Mouse (Mus musculus) adrenal gland, postnatal 25 days (tissue): ENCODE measurements around the gene Zfp618. TPM values are rescaled to one million over a fixed set of nuclear protein-coding genes. Genes with fewer than 3 reads are reported as not detected.

Experiments
- DNase-seq: peaks from one replicate; pipeline ENCODE4 v3.0.0; 2021; ENCODE audit warnings: mixed read lengths
- long read RNA-seq: library from polyadenylated mRNA; stranded (forward); transcript quantifications from one replicate; pipeline ENCODE4 v2.0.0, GENCODE M21; 2021
- total RNA-seq: library from RNA; stranded (reverse); gene quantifications from 2 replicates; pipeline ENCODE4 v1.2.3, GENCODE M21; 2021

Zfp618 gene
- 5.6 and 10.3 TPM in 2 replicates for total RNA-seq
- long read RNA-seq, partial matches to known transcripts, result 2 of 8 reads
- long read RNA-seq, other reads (novel, unspliced or antisense), result 6 of 8 reads

DNA sequence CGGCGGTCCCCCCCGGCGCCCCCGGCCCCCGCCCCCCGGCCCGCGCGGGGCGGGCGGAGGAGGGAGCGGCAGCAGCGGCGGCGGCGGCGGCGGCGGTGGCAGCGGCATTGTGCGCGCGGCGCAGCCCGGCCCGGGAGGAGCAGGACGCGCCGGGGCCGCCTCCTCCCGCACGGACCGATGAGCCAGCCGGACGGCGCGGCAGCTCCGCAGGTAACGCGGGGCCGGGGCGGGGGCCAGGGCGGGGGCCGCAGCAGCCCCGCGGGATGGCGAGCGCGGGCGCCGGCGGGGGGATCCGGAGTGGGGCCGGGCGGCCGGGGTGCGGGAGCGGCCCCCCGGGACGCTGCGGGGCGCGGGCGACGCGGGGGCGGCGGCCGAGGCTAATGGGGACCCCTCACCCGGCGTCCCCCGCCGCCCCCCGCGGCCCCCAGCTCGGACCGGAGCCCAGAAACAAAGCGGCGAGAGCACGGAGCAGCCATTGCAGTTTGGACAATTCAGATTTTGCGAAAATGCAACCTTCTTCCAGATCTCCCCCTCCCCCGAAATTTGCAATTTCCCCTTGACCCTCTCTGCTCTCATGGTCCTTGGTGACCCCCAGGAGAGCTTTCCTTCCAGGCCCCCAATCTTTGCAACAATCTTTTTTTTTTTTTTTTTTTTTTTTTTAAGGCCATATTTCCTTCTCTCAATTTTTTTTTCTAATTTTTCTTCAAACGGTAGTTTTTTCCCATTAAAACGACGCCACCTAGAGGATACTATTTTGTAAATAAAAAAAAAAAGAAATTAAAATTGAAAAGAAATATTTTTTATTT is at the start of gene Zfp618:
Gene Zfp618 (plus strand): TSS at position 77 of the 806 bp plus-strand sequence.
- DNase-seq, result peak; percentile 55

DNA sequence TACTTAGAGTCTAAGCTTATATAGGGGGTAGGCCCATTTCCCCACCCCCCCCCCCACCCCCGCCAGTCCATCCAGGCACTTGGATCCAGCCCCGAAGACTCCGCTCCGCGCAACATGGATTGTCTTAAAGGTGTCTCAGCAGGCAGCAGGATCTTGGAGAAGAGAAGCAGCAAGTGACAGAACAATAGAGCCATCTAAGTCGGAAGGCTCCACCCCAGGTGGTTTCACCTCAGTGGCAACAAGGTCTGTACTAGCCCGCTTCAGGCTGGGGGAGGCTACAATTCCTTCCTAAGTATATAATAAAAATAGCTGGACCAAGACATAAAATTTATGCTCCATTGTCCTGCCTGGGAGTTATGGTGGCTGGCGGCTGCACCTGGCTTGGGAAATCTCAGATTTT is 48.3 kb upstream of the Zfp618 start:
- DNase-seq, result no peak

DNA sequence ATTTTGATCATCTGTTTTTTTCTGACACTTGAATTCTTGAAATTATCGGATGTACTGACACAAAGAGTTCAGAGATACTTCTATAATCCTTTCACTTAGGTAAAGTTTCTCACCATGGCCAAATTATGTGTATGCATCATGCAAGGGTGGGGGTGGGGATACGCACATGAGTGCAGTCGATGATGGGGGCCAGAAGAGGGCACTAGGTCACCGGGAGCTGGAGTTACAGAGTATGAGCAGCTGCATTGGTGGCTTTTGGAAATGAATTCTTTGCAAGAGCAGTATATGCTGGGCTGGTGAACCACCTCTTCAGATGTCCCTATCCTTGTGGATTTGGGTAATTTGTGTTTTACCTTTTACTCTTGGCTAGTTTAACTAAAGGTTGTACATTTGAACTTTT is 31.6 kb upstream of the Zfp618 start:
- DNase-seq, result no peak

DNA sequence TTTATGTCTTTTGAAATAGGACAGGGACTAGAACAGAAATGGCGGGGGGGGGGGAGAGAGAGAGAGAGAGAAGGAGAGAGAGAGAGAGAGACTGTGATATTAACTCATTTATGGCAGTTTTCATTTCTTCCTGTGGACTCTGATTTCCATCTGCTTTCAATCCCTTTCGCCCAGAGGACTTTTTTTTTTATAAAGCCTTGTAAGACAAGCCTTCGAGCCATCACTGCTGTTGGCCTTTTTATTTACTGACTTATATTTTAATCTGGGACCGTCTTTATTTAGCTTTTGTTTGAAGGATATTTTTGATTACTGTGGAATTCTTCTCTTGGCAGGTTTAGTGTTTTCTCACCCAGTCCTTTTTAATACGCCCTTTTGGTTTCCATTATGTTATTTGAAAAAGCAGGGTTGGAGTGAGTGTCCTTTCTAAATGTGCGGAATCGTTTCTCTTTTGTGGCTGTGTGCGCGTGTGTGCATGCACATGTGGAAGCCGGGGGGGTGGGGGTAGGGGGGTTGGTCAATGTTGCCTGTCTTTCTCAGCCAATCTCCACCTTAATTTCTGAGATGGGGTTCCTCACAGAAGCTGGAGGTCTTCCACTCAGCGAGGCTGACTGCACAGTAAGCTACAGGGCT is 29.7 kb upstream of the Zfp618 start:
- no peak for DNase-seq

DNA sequence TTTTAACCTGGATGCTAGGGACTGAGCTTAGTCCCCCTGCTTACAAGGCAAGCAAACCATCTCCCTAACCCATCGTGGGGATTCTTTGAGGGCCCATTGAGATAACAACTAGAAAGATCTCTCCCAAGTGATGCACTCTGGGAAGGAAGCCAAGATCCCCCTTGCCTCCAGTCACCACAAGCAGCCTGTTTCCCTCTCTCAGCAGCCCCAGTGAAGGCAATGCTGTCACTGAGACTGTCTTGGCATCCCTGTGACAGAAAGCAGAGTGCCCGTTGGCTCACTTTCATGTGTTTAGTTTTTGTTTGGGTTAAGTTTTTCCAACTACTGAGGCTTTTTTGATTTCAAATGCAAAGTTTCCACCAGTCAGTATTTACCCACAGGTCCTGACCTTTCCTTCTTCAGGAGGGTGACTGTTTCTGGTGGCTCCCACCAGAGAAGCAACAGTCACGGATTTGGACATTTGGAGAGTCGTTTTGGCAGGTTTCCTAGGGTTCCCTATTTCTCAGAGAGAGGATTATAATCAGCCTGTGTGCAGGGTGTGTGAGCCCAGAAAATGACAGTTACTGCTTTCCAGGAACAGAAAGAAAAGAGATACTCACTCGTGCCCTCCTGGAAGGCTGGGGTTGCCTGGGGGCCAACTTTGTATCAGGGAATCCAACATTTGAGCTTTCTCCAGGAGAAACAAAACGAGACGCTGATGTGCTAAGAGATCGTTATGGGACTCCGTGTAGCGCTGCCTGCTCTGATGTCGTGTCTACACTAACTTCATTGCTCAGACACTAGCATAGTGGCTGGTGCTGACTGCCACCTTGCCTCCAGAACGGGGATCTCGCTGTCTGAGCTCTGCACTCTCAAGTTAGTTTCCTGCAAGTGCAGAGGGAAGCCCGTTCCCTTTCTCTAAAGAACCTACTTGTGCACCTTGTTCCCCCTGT is 23.1 kb upstream of the Zfp618 start:
- no peak for DNase-seq

DNA sequence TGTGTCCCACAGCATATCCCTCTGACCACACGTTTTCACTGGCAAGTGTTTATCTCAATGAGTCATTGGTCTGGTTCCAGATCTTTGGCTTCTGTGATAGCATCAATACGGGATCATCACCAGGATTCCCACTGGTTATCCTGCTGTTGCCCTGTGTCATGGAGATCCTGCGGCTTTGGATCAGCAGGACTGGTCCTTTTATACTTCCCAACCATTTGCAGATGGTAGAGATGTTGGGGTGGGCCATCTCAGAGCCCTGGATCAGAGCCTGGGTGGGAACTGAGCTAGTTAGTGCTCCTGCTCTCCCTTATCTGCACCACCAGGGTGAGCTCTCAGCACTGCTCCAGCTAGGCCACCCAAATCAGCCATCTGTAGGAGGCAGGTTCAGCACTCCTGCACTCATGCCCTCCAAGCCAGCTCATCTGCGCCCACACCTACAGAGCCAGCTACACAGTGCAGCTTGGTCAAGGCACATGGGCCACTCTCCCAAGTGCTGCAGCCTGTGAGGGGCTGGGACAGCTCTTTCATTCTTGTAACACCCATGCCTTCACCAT is 21.0 kb upstream of the Zfp618 start:
- DNase-seq, result peak; percentile 5

DNA sequence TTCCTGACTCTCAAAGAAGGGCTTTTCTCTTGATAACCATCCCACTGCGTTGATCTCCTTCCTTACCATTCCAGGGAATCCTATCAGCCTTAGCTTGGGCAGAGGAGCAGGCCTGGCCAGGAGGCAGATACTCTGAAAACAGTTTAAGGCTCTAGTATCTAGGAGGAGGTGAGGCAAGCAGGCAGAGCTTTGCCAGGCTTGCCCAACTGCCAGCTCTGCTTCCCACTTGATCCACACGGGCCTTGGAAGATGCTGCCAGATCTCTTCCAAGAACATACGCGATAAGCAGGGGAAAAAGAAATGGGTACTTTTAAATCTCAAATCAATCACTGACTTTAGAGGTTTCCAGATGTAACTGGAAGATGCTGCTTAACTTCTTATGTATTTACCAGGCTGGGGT is 1.6 kb upstream of the Zfp618 start:
- no peak for DNase-seq

DNA sequence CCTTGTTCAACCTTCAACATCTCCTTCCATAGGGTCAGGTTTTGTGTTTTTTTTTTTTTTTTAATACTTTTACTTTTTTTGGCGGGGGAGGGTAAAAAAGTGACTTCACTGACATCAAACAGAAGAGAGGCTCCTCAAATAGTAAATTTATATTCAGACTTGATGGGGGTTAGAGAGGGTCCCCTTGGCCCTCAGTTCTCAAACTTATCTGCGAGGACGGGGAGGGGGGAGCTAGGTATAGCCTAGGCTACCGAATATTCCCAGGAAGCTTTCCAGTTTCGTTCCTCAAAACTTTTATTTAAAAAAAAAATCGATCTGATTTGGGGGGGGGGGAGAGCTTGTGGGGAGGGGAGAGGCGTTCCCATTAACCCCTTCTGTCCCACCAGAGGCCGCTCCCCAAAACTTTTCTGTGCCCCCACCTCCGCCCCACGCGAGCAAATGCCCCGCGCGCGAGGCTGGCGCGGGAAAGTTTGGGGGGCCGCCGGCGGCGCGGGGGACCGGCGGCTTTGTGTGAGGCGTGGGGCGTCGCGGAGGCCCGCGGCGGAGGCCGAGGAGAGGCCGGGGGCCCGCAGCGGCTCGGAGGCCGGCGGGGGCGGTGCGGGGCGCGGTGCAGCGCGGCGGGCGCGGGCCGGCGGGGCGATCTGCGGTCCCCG is 403 bp upstream of the Zfp618 start:
- no peak for DNase-seq

DNA sequence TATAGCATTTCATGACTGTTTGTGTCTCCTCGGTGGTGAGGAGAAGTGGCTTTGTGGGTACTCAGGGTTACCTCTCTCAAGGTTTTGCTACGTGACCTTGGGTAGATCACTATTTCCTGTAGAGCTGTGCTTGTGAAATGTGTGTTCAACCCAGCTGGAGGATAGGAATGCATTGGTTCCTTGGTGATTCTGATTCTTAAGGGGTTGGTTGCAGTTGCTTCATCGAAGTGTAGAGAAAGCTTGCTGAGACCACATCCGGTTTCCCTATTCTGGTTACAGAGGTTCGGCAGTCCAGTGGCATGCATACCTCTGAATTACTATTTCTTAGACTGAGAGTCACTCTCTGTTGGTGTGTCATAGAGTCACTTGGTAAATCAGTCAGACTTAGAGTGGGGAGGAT is 4.2 kb downstream of the Zfp618 start:
- DNase-seq, result no peak

DNA sequence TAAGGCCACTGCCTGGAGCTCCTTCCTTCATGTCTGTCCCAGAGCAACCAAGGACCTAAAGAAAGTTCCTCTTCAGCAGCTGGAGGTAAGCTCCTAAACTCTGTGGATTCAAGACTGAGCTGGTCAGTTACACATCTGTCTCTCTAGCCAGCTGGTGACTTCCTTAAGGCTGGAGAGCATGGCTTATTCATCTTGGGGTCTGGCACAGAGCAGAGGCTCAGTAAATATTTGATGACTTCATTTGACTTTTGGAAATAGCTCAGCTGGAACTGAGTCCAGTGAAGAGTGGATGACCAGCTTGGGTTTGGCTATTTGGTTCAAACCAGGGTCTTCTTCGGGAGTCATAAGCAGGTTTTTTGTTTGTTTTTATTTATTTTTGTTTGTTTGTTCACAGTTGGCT is 6.6 kb downstream of the Zfp618 start:
- no peak for DNase-seq

DNA sequence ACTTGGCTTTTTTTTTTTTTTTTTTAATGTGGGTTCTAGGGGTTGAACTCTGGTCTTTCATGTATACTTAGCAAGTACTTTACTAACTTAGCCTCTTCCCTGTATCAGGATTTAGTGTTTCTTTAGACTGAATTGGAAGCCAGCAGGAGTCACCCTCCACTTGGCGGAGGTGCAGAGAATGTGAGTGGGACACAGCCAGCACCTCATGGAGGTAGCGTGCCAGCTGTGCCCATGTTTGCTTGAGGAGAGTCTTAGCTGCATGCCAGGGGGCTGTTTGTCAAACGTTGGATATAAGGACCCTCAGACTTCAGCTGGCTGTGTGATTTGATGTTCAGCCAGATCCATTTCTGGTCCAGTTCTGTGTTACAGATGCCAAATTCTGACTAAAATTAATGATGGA is 7.7 kb downstream of the Zfp618 start:
- DNase-seq, result no peak

DNA sequence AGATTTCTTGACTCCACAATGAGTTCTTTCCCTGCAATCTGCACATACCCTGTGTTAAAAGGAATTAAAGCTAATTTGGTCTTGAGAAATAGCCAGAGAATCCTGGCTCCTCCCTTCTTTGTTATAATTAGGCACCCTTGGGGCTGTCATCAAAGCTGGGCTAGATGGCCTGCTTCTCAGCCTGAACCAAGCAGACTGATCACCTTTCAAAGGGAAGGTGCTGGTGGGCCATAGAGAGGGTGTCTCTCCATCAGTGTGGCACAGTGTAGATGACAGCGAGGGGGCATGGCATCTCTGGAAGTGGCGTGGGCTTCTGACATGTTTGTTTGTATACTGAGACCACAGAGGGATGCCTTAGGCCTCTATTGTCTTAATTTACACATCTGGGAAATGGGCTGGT is 9.5 kb downstream of the Zfp618 start:
- no peak for DNase-seq

DNA sequence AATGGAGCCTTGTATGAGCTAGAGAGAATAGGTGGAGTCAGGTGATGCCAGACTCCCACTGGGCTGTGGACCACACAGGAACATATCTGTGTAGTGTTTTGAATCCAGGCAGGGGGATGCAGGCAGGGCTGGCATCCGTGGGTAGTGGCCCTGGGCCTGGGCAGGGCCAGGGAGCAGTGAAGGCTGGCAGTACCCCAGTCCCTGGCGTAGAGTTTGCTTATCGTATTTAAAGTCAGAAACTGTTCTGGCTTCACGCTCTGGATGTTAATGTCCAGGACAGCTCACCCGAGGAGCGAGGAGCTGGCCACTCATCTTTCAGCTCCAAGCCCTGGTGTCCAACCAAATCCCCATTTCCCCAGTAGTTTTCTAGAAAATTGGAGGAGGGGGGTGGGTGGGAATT is 10.2 kb downstream of the Zfp618 start:
- no peak for DNase-seq

DNA sequence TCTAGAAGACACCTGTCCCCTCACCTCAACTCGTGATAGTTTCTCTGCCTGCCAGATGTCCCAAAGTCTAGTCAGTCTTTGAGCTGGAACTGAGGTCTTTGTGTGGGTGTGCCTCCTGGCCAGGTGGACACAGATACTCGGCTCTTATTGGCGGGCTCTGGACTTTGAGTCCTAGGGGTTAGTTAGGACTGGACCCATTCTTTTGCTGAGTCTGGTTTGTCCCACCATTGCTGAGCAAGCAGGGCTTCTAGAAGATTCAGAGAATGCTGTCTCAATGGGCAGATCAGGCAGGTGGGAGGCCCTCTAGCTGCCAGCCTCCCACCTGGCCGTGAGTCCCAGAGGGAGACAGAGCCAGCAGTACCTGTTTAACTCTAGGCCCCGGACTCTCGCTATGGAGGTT is 12.1 kb downstream of the Zfp618 start:
- no peak for DNase-seq

DNA sequence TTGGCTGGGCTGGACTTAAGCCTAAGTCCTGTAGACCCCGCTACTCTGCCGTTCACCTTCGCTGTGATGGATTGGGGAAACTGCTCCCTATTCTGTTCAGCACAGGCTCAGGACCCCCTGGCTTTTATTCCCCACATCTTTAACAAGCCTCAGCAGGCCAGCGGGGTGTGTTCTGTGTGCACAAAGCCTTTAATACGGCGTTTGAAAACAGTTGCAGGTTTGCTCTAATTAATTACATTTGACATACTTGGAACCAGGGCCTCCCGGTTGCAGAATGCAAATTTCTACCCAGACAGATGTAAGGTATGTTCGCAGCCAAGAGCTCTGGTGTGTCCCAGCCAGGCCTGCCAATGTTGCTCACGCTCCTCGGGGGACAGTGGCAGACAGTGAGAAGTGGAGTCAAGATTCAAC is 13.1 kb downstream of the Zfp618 start:
- DNase-seq, result no peak

DNA sequence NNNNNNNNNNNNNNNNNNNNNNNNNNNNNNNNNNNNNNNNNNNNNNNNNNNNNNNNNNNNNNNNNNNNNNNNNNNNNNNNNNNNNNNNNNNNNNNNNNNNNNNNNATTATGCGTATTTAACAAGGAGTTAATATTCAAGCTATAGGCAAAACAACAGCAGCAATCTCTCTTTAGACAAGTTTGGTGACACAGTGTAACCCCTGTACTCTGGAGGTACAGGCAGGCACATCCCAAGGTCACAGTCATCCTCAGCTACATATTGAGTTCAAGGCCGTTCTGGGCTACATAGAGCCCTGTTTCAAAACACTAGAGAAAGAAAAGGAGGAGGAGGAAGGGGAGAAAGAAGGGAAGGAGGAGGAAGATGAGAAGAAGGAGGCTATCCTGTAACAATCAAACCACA is 16.2 kb downstream of the Zfp618 start:
- DNase-seq, result no peak

DNA sequence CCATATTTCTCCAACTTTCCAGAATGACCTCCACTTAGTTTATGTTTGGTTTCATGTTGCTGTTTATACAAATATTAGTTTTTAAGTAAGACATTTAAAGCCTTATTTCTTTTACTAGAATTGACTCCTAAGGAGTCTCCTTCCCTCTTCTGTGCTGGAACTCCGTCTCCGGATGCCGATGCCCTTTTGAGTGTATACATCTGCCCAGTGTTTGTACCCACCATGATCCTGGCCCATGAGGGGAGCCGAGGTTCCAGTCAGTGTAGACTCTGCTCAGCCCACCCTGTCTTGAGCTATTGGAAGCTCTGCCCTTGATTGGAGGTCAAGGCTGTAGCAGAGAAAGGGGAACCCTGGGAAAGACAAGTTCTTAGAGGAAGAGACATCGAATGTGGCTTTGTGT is 18.2 kb downstream of the Zfp618 start:
- no peak for DNase-seq

DNA sequence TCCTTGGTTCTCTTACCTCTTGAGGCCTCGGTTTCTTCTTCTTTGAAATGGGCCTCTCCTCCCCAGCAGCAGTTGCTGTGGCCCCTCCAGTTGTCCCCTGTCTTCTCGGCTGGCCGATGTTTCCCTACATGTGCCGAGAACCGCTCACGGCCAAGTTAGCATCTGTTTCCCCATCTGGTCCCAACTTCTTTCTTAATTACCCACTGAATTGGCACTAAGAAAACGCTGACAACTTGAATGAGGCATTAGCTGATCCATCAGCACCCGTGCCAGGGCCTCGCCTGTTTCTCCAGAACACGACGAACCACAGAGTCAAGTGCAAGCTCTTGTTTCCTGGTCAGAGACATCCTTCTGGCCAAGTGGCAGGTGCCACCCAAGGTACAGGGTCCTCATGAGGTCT is 26.0 kb downstream of the Zfp618 start:
- DNase-seq, result no peak

DNA sequence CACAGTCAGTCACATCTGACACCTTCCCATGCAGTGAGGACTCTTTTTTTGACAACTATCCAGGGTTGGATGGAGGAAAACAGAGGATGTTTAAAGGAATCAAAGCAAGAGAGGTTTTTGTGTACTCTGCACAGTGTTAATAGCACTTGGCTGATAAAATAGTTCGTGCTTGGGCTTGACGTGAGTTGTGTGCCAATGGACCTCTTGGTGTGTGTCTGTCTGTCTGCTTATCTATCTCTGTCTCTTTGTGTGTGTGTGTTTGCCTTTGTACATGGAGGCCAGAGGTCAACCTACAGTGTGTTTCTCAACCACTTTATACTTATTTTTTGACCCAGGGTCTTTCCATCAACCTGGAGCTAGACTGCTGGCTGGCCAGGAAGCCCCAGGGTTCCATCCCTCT is 27.8 kb downstream of the Zfp618 start:
- DNase-seq, result no peak

DNA sequence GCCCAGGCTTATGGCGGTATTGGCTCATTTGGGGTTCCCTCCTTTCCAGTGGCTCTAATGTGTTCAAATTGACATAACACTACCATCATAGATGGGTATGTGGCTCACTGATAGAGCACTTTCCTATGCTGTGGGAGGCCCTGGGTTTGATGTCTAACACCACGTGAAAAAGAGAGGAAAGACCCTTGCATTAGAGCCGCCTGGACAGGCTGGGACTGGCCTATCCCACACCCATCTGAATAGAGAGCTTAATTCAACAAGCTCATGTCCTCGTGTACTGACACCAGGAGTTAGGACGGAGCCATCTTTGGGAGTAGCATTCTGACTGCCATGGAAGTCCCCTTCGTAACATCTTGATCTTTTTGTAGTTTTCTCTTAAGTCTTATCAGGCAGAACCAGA is 32.2 kb downstream of the Zfp618 start:
- DNase-seq, result no peak

DNA sequence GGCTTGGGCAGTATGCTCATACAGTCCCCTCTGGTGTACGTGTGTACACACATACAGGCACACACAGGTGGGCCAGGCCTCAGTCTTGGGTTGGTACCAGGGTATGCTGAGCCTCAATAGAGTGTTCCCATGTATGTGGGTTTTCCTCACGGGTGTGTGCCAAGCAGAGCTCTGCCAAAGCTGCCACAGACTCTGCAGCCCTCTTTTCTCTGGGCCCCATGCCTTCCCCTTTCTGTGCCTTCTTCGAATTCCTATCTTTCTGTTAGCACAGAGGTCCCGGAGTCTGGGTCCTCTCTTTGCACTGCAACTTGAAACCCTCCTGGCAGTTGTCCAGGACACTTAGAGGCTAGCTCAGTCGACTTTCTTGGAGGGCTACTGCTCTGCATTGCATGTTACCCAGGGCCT is 33.1 kb downstream of the Zfp618 start:
- no peak for DNase-seq

DNA sequence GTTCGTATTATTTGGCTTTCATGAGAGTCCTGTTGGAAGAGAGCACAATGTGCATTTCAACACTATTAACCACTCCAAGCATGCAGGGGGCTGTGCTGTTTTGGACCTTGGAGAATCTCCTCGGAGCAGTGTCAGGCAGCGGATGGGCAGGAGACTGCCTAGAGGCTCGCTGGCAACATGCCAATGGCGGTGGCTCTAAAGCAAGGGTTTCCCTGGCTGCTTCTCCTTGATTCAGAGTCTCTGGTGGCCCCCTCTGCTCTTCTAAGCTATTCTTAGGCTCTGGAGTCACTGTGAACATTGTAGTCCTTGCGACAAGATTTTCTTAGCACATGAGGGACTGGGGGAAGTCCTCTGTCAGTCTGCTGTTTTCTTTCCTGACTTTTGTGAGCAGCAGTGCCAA is 33.5 kb downstream of the Zfp618 start:
- DNase-seq, result peak; percentile 50
